Mouse (Mus musculus) testis, adult 2 months (tissue): Measurements from ENCODE around the gene Aplnr. TPM values are rescaled to one million over a fixed set of nuclear protein-coding genes. Genes with fewer than 3 reads are reported as not detected.

ENCODE experiments used
- H3K27ac ChIP-seq: fragments of 200-500 bp; 2 replicates; pipeline ENCODE4 v1.5.1; 2012; ENCODE audit warnings: low read depth, low read length; ENCODE audit not compliant: control insufficient read depth, insufficient read depth
- H3K27me3 ChIP-seq: fragments of 200-500 bp; 2 replicates; pipeline ENCODE4 v1.6.1; 2012; ENCODE audit warnings: mild to moderate bottlenecking, low read length, moderate library complexity; ENCODE audit not compliant: control insufficient read depth, insufficient read depth
- H3K36me3 ChIP-seq: fragments of 200-500 bp; 2 replicates; pipeline ENCODE4 v1.6.1; 2012; ENCODE audit warnings: mild to moderate bottlenecking, low read length; ENCODE audit not compliant: control insufficient read depth, insufficient read depth
- H3K4me1 ChIP-seq: fragments of 200-500 bp; 2 replicates; pipeline ENCODE4 v1.6.1; 2012; ENCODE audit warnings: low read length; ENCODE audit not compliant: control insufficient read depth, insufficient read depth
- H3K4me3 ChIP-seq: fragments of 200-500 bp; 2 replicates; pipeline ENCODE4 v1.5.1; 2012; ENCODE audit warnings: low read depth, mild to moderate bottlenecking, low read length, moderate library complexity, mixed read lengths; ENCODE audit not compliant: control insufficient read depth
- CTCF ChIP-seq: fragments of 200-500 bp; IDR thresholded peaks from 2 replicates; pipeline ENCODE4 v1.5.1; 2012; ENCODE audit warnings: low read depth, mild to moderate bottlenecking, inconsistent platforms, low read length, moderate library complexity; ENCODE audit not compliant: control insufficient read depth, insufficient read depth, insufficient replicate concordance
- POLR2A ChIP-seq: fragments of 200-500 bp; IDR thresholded peaks from 2 replicates; pipeline ENCODE4 v1.6.1; 2012; ENCODE audit warnings: low read depth, mild to moderate bottlenecking, inconsistent platforms, low read length, moderate library complexity; ENCODE audit not compliant: control insufficient read depth
- polyA plus RNA-seq: library from polyadenylated mRNA; depleted of rRNA; stranded (reverse); fragments of >200 nt; gene quantifications from 2 replicates; pipeline ENCODE4 v1.2.3, GENCODE M21; 2012; rRNA removed

Gene Aplnr
- 0.27 and 0.52 TPM in 2 replicates for polyA plus RNA-seq

- Histone ChIP-seq H3K4me1 (peaks cover 2% of the 10 kb centered on the region), H3K4me3 (no peak within 1 kb of the TSS), H3K27ac (no peak within 1 kb of the TSS), H3K36me3 (no peaks in the 10 kb centered on the region), H3K27me3 (no peaks in the 10 kb centered on the region)
- TF ChIP-seq CTCF, result no peak
- no peak for TF ChIP-seq POLR2A
Measured at GRCm38 (mm10) chr2:85136089-85136488, at the start of gene Aplnr. Gene Aplnr (plus strand): TSS chr2:85136225.

- TF ChIP-seq CTCF, result no peak
- no peak for TF ChIP-seq POLR2A
- Histone ChIP-seq H3K36me3 (no peaks in the 10 kb centered on the region), H3K4me1 (no peaks in the 10 kb centered on the region; the same call in 1 of the 2 replicates), H3K27ac (no peak overlapping the region), H3K4me3 (no peak overlapping the region), H3K27me3 (no peaks in the 10 kb centered on the region)
Measured at GRCm38 (mm10) chr2:85088716-85089646, 47.0 kb upstream of the Aplnr start.

- Histone ChIP-seq H3K27me3 (no peaks in the 10 kb centered on the region), H3K27ac (no peak overlapping the region), H3K4me1 (no peaks in the 10 kb centered on the region; the same call in 1 of the 2 replicates), H3K36me3 (no peaks in the 10 kb centered on the region), H3K4me3 (no peak overlapping the region)
- TF ChIP-seq POLR2A, result no peak
Measured at GRCm38 (mm10) chr2:85091325-85091724, 44.7 kb upstream of the Aplnr start.

- Histone ChIP-seq H3K36me3 (no peaks in the 10 kb centered on the region), H3K4me1 (no peaks in the 10 kb centered on the region; the same call in 1 of the 2 replicates), H3K27me3 (no peaks in the 10 kb centered on the region), H3K4me3 (no peak overlapping the region), H3K27ac (no peak overlapping the region)
- TF ChIP-seq POLR2A (no peak), CTCF (no peak)
Measured at GRCm38 (mm10) chr2:85093376-85093775, 42.6 kb upstream of the Aplnr start.

GRCm38 (mm10) chr2:85095906-85096305, 40.1 kb upstream of the Aplnr start:
- H3K27me3 ChIP-seq, result no peaks in the 10 kb centered on the region
- TF ChIP-seq POLR2A (no peak), CTCF (no peak)

GRCm38 (mm10) chr2:85098014-85098413, 38.0 kb upstream of the Aplnr start:
- Histone ChIP-seq H3K36me3 (no peaks in the 10 kb centered on the region), H3K27ac (no peak overlapping the region), H3K27me3 (no peaks in the 10 kb centered on the region), H3K4me1 (peaks cover 2% of the 10 kb centered on the region; the same call in 1 of the 2 replicates), H3K4me3 (no peak overlapping the region)
- TF ChIP-seq POLR2A (no peak), CTCF (no peak)

More at GRCm38 (mm10) chr2:85095906-85096305, 40.1 kb upstream of the Aplnr start:
- Histone ChIP-seq H3K4me3 (no peak overlapping the region), H3K27ac (no peak overlapping the region), H3K36me3 (no peaks in the 10 kb centered on the region), H3K4me1 (peaks cover 2% of the 10 kb centered on the region; the same call in 1 of the 2 replicates)

- TF ChIP-seq CTCF, result no peak
- TF ChIP-seq POLR2A, result no peak
- Histone ChIP-seq H3K36me3 (no peaks in the 10 kb centered on the region), H3K4me1 (peaks cover 2% of the 10 kb centered on the region; the same call in 1 of the 2 replicates), H3K4me3 (no peak overlapping the region), H3K27ac (no peak overlapping the region), H3K27me3 (no peaks in the 10 kb centered on the region)
Measured at GRCm38 (mm10) chr2:85098824-85099511, 37.1 kb upstream of the Aplnr start.
